10 mouse cellular contexts compared by ENCODE assay signal in genomic region chr11:60076183-60076582, GRCm38 (mm10).
"Had no signal": no experiment of that assay in that cellular context is flagged by ENCODE, and none has a peak within 500 bp of the region (broad histone marks: within the 10 kb centered on the region; RNA-seq: fewer than 3 reads in every experiment).

No protein-coding gene starts in this region.

- H3K36me3 ChIP-seq: limb, embryonic 10.5 days; limb, embryonic 13.5 days; midbrain, embryonic 12.5 days; midbrain, embryonic 15.5 days; neural tube, embryonic 12.5 days; neural tube, embryonic 15.5 days; stomach, embryonic 15.5 days had no signal

- H3K4me1 ChIP-seq: limb, embryonic 13.5 days; midbrain, embryonic 12.5 days; midbrain, embryonic 15.5 days; neural tube, embryonic 12.5 days; neural tube, embryonic 15.5 days; stomach, embryonic 15.5 days had no signal

- H3K27ac ChIP-seq: kidney, postnatal 0 days; layer of hippocampus, adult 2 months; limb, embryonic 10.5 days; limb, embryonic 13.5 days; liver, embryonic 14.5 days; midbrain, embryonic 12.5 days; midbrain, embryonic 15.5 days; neural tube, embryonic 12.5 days; neural tube, embryonic 15.5 days; stomach, embryonic 15.5 days had no signal

- H3K4me3 ChIP-seq: layer of hippocampus, adult 2 months; limb, embryonic 10.5 days; limb, embryonic 13.5 days; midbrain, embryonic 12.5 days; midbrain, embryonic 15.5 days; neural tube, embryonic 12.5 days; neural tube, embryonic 15.5 days; stomach, embryonic 15.5 days had no signal

- H3K27me3 ChIP-seq: limb, embryonic 13.5 days; midbrain, embryonic 12.5 days; midbrain, embryonic 15.5 days; neural tube, embryonic 12.5 days; neural tube, embryonic 15.5 days; stomach, embryonic 15.5 days had no signal

- H3K9me3 ChIP-seq: limb, embryonic 10.5 days; limb, embryonic 13.5 days; midbrain, embryonic 12.5 days; midbrain, embryonic 15.5 days; neural tube, embryonic 12.5 days; neural tube, embryonic 15.5 days; stomach, embryonic 15.5 days had no signal

- ATAC-seq: midbrain, embryonic 15.5 days had no signal
